Mouse (Mus musculus) cerebellum, postnatal 36 days (tissue): ENCODE measurements around the gene Gtf2h5.
A peak's percentile ranks its signal among the peaks of the same experiment; 100 is the strongest.

Experiments
- DNase-seq, 2 experiments: peaks; one replicate each; pipeline ENCODE4 v3.0.0; 2021 to 2022; ENCODE audit warnings: mixed read lengths in 2 of 2

Gtf2h5 gene

GRCm38 (mm10) chr17:6115085-6115484, 35.5 kb downstream of the Gtf2h5 start:
- DNase-seq, result no peak

- peak in 1 of 2 experiments; percentile 25 for DNase-seq
Observed at GRCm38 (mm10) chr17:6117148-6117725, 37.7 kb downstream of the Gtf2h5 start.

- DNase-seq, result peak in 1 of 2 experiments; percentile 37
Observed at GRCm38 (mm10) chr17:6117917-6118316, 38.3 kb downstream of the Gtf2h5 start.

GRCm38 (mm10) chr17:6118861-6119260, 39.3 kb downstream of the Gtf2h5 start:
- DNase-seq, result peak; percentile 72 to 79

- DNase-seq, result no peak
Observed at GRCm38 (mm10) chr17:6123776-6124175, 44.2 kb downstream of the Gtf2h5 start.

- peak in 1 of 2 experiments; percentile 38 for DNase-seq
Observed at GRCm38 (mm10) chr17:6125441-6125840, 45.9 kb downstream of the Gtf2h5 start.

- DNase-seq, result no peak
Observed at GRCm38 (mm10) chr17:6128039-6128438, 48.5 kb downstream of the Gtf2h5 start.

- peak; percentile 89 to 95 for DNase-seq
Observed at GRCm38 (mm10) chr17:6129361-6129760, 49.8 kb downstream of the Gtf2h5 start.

- no peak for DNase-seq
Observed at GRCm38 (mm10) chr17:6131083-6131482, 51.5 kb downstream of the Gtf2h5 start.
